Mouse (Mus musculus) forebrain, postnatal 0 days (tissue): ENCODE data around the gene Tpk1. TPM values are rescaled to one million over a fixed set of nuclear protein-coding genes. Genes with fewer than 3 reads are reported as not detected.

Experiments used
- ATAC-seq: fragments of 200-750 bp; cut with Nextera tagmentation; 2 replicates; pipeline ENCODE4 v1.8.0; 2017; ENCODE audit warnings: mild to moderate bottlenecking, moderate library complexity
- DNase-seq: peaks from one replicate; pipeline ENCODE4 v3.0.0-alpha.2; 2015
- H3K27ac ChIP-seq: fragments of 300-500 bp; sonication (generic); 2 replicates; pipeline ENCODE4 v1.5.1; 2014; ENCODE audit warnings: low read depth, mild to moderate bottlenecking, antibody characterized with exemption, low read length, moderate library complexity, mixed read lengths
- H3K27me3 ChIP-seq: fragments of 300-500 bp; sonication (generic); 2 replicates; pipeline ENCODE4 v1.6.1; 2014; ENCODE audit warnings: mild to moderate bottlenecking, low read length, mixed read lengths; ENCODE audit not compliant: insufficient read depth
- H3K36me3 ChIP-seq: fragments of 300-500 bp; sonication (generic); 2 replicates; pipeline ENCODE4 v1.6.1; 2014; ENCODE audit warnings: mild to moderate bottlenecking, moderate library complexity; ENCODE audit not compliant: insufficient read depth
- H3K4me1 ChIP-seq: fragments of 300-500 bp; sonication (generic); 2 replicates; pipeline ENCODE4 v1.6.1; 2014; ENCODE audit warnings: antibody characterized with exemption; ENCODE audit not compliant: insufficient read depth
- H3K4me2 ChIP-seq: fragments of 300-500 bp; sonication (generic); 2 replicates; pipeline ENCODE4 v1.6.1; 2014; ENCODE audit warnings: low read depth, mild to moderate bottlenecking, moderate library complexity
- H3K4me3 ChIP-seq: fragments of 300-500 bp; sonication (generic); 2 replicates; pipeline ENCODE4 v1.5.1; 2014; ENCODE audit warnings: low read depth, low read length, mixed read lengths
- H3K9ac ChIP-seq: fragments of 300-500 bp; sonication (generic); 2 replicates; pipeline ENCODE4 v1.6.1; 2014; ENCODE audit warnings: mild to moderate bottlenecking
- H3K9me3 ChIP-seq: fragments of 300-500 bp; sonication (generic); 2 replicates; pipeline ENCODE4 v1.6.1; 2016; ENCODE audit warnings: low read length
- CTCF ChIP-seq: sonication (generic); IDR thresholded peaks from 2 replicates; pipeline ENCODE4 v1.5.1; 2016; ENCODE audit warnings: antibody characterized with exemption, control low read depth, low read depth
- WGBS: fragments of 180-500 bp; shearing (Covaris S2); extraction: QIAGEN DNeasy Blood & Tissue Kit; methylation state at CpG from one replicate; pipeline ENCODE4 v1.1.7; 2014; 5-methylcytosine and 5-hydroxymethylcytosine counted together
- polyA plus RNA-seq: library from polyadenylated mRNA; unstranded; fragments of >200 nt; fragmentation: Nextera tagmentation; extraction: Ambion mirVana; gene quantifications from 2 replicates; pipeline ENCODE4 v1.2.1, GENCODE M21; 2015
- total RNA-seq: library from RNA; depleted of rRNA; stranded (reverse); fragments of >200 nt; gene quantifications from 2 replicates; pipeline ENCODE4 v1.2.3, GENCODE M21; 2014

Tpk1 gene
- total and polyA plus RNA-seq, 2 experiments from 2014 or later, result 4.7 to 5.0 TPM

DNA sequence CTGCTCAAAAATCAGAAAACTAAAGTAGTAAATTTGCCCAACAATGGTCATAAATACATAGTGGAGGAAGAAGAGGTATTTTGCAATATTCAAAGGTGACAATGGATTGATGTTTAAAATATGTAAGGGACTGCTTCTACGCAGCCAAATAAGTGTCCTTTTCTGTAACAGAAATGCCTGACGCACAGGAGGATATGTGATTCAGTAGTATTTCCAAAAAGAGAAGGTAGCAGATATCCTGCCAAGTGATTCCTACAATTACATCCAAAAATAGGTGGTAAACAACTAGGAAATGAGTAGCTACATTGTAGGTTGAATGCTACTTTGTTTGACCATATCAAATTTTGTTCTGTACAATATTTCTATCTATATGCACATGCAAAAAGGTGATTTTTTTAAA is 220.2 kb downstream of the Tpk1 start:
- no peak overlapping the region for H3K4me3 ChIP-seq
- no peak for DNase-seq
- no peaks in the 10 kb centered on the region for H3K4me1 ChIP-seq
- H3K27me3 ChIP-seq, result no peaks in the 10 kb centered on the region
- no peak overlapping the region for H3K27ac ChIP-seq
- H3K36me3 ChIP-seq, result no peaks in the 10 kb centered on the region
- WGBS, result 92% methylated on average over 2 of the region's 2 CpGs
- ATAC-seq, result no peak
- TF ChIP-seq CTCF, result no peak
- H3K4me2 ChIP-seq, result no peak overlapping the region
- no peaks in the 10 kb centered on the region for H3K9me3 ChIP-seq
- H3K9ac ChIP-seq, result no peak overlapping the region

DNA sequence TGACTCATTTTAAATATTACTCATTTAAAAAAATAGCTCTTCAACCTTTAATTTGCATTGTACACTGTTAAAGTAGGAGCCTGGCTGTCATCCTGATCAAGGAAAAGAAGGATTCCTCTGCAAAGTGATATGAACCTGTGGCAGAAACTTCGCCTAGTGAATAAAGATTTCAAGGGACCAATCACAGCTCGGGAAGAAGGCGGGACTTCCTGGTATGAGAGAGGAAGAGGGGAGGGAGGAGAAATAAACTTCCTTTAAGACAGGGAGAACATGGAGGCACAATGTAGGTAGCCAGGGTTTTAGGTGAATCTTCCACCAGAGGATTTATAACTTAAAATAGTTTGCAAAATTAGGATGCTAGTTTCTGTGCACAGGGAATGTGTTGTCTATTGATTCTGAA is 223.9 kb downstream of the Tpk1 start:
- no peaks in the 10 kb centered on the region for H3K36me3 ChIP-seq
- ATAC-seq (no peak), DNase-seq (no peak)
- H3K27ac ChIP-seq, result no peak overlapping the region
- 88% methylated on average over 3 of the region's 3 CpGs for WGBS
- H3K27me3 ChIP-seq, result no peaks in the 10 kb centered on the region
- H3K9ac ChIP-seq, result no peak overlapping the region
- no peaks in the 10 kb centered on the region; the same call in 1 of the 2 replicates for H3K4me1 ChIP-seq
- TF ChIP-seq CTCF, result no peak
- no peak overlapping the region for H3K4me3 ChIP-seq
- H3K4me2 ChIP-seq, result no peak overlapping the region
- no peaks in the 10 kb centered on the region for H3K9me3 ChIP-seq

DNA sequence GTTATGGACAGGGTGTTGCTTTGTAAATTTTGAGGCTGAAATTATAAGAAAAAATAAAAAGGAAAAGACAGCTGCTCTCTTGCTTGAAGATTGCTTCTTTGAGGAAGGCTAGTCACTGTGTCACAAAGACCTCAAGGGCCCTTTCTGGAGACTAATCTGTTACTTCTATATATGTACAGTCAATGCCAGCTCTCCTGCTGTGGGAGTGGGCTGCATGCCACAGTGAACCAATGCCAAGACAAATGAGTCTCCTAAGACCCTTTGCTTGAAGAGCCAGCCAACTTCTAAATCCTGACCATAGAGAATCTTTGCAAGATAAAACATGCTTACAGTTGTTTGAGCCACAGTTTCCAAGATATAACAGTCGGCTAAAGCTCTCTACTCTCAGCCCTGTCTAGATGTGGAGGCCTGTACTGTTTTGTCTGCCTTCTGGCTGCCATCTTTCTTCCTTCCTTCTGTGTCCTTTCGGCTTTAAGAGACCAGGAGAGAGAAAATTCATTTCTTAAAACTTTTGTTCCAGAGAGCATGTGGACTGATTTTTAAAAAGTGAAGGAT is 230.0 kb downstream of the Tpk1 start:
- no peak overlapping the region for H3K9ac ChIP-seq
- H3K4me3 ChIP-seq, result no peak overlapping the region
- H3K4me1 ChIP-seq, result peaks cover 3% of the 10 kb centered on the region; the same call in 1 of the 2 replicates
- no peak for TF ChIP-seq CTCF
- no peaks in the 10 kb centered on the region for H3K9me3 ChIP-seq
- no peak overlapping the region for H3K4me2 ChIP-seq
- H3K36me3 ChIP-seq, result no peaks in the 10 kb centered on the region
- 47% methylated on average over 2 of the region's 2 CpGs for WGBS
- DNase-seq (peak; percentile 50), ATAC-seq (peak; percentile 81)
- no peaks in the 10 kb centered on the region for H3K27me3 ChIP-seq
- H3K27ac ChIP-seq, result no peak overlapping the region

DNA sequence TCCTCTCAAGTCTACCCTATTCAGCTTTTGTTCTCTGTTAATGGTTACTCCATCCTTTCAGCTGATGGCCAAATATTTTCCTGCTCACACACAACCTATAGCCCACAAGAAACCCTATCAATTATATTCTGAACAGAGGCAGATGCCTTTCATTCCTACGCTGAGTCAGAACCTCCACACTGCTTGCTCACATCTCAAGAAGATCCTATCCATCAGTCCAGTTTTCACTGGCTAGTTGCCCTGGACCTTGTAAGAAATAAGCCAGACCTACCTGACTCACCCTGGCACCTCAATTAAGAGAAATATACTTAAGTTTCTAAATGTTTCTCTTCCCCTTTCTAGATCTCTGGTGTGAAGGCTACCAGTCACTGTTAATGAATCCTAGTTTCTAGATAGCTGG is 231.7 kb downstream of the Tpk1 start:
- no peak for TF ChIP-seq CTCF
- no peak overlapping the region for H3K27ac ChIP-seq
- 81% methylated on average over 1 of the region's 1 CpGs for WGBS
- no peak overlapping the region for H3K4me3 ChIP-seq
- peaks cover 3% of the 10 kb centered on the region; the same call in 1 of the 2 replicates for H3K4me1 ChIP-seq
- no peaks in the 10 kb centered on the region for H3K36me3 ChIP-seq
- H3K27me3 ChIP-seq, result no peaks in the 10 kb centered on the region
- no peaks in the 10 kb centered on the region for H3K9me3 ChIP-seq
- H3K9ac ChIP-seq, result no peak overlapping the region
- H3K4me2 ChIP-seq, result no peak overlapping the region
- DNase-seq (no peak), ATAC-seq (no peak)

DNA sequence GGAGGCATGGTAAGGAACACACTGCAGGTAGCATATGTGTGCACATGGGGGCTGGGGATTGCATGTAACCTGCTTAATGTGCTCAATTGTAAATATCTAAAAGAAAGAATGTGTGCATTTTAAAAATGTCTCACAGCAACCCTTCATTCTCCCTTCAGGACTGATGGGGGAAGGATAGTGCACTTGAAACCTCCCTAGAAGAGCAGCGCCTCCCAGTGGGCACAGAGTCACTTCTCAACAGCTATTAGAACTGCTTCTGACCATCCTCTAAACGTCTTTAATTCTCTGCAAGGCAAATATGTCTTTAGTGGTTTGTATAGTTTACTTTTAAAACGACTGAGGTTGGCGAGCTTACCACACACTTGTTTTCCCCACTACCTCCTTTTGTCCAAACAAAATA is 241.1 kb downstream of the Tpk1 start:
- Histone ChIP-seq H3K4me1 (no peaks in the 10 kb centered on the region), H3K27me3 (no peaks in the 10 kb centered on the region), H3K36me3 (no peaks in the 10 kb centered on the region), H3K9ac (no peak overlapping the region), H3K27ac (no peak overlapping the region), H3K9me3 (no peaks in the 10 kb centered on the region), H3K4me3 (no peak overlapping the region), H3K4me2 (no peak overlapping the region)
- ATAC-seq (no peak), DNase-seq (no peak)
- TF ChIP-seq CTCF, result no peak
- 47% methylated on average over 4 of the region's 4 CpGs for WGBS

DNA sequence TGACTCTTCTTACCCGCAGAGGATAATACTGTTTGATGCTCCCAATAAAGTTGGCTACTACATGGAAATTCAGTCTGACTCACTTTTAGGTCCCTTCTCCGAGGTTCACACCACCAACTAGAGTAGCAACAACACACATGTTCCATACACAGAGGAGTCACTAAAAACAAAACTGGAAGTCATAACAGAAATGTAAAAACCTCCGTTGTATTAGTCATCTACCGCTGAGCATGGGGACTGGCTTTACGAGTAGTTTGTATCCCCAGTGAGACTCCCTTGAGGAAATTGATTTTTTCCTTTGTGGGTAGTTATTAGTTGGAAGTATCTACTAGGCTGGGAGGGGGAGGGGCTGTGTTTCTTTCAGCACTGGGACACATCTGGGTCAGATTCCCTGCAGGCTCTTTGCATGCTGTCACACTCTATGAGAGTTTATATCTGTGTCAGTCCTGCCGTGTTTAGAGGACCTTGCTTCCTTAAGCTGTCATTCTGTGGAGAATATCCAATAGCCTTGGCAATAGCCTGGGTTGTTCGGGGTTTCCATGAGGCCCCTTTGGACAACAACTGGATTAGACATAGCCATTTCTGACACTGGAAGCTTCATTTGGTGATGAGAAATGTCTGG is 245.6 kb downstream of the Tpk1 start:
- Histone ChIP-seq H3K9me3 (no peaks in the 10 kb centered on the region), H3K4me2 (no peak overlapping the region), H3K4me1 (no peaks in the 10 kb centered on the region), H3K27me3 (no peaks in the 10 kb centered on the region), H3K9ac (no peak overlapping the region), H3K36me3 (no peaks in the 10 kb centered on the region), H3K27ac (no peak overlapping the region), H3K4me3 (no peak overlapping the region)
- ATAC-seq (no peak), DNase-seq (no peak)
- WGBS, result 82% methylated on average over 7 of the region's 7 CpGs
- TF ChIP-seq CTCF, result no peak

DNA sequence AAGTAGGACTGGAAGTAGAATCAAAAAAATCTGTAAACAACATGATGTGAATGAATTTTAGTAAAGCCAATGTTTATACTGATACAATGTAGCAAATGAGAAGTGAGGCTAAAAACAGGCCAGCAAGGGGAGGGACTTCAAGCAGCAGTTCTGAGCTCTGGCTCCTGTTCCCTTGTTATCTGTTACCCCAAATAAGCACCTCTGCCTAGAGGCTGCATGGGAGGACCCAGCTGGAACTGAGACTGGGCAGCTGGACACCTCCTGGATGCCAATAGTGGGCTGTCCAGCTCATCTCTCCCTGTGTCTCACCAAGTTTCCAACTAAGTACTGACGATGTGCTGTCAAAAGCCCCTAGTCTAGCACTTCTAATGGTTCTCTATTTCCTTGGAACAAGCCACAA is 257.1 kb downstream of the Tpk1 start:
- no peak for TF ChIP-seq CTCF
- Histone ChIP-seq H3K36me3 (no peaks in the 10 kb centered on the region), H3K4me1 (no peaks in the 10 kb centered on the region), H3K27ac (no peak overlapping the region), H3K9ac (no peak overlapping the region), H3K4me3 (no peak overlapping the region), H3K4me2 (no peak overlapping the region), H3K27me3 (no peaks in the 10 kb centered on the region), H3K9me3 (no peaks in the 10 kb centered on the region)
- DNase-seq, result no peak
- no peak for ATAC-seq
- 91% methylated on average over 1 of the region's 1 CpGs for WGBS
